Mouse (Mus musculus): ENCODE measurements around the gene Alox5ap. TPM values are rescaled to one million over a fixed set of nuclear protein-coding genes. Genes with fewer than 3 reads are reported as not detected.

The Alox5ap gene
- polyA plus RNA-seq, 1 experiment from 2014 or later = 11.0 TPM

DNA sequence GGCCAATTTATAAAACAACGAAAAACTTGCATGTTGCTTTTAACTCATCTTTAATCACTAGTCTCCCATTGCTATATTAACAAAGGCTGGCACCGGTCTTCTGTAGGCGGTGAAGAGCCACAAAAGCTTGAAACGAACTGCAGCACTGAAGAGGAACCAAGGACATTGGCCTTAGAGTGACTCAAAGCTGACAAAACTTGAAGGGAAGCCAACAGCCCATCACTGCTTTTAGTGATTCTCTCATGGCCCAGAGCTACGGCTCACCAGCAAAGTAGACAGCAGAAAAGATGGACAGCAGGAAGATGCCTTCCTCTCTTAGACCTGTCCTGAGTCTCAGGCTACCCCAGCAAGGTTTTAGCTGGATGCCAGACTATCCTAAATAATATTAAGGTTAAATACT lies 22.1 kb upstream of the Alox5ap start:
- no peak for ATAC-seq (ENCODE audit: insufficient number of reproducible peaks, insufficient read depth, low FRiP score, low TSS enrichment, low read depth)
- Histone ChIP-seq H3K4me1 (replicated peaks) (peaks cover 14% of the 10 kb centered on the region), H3K27me3 (no peaks in the 10 kb centered on the region), H3K9me3 (peaks cover 12% of the 10 kb centered on the region; the same call in 1 of the 2 replicates), H3K4me3 (replicated peaks) (no peak overlapping the region), H3K9ac (replicated peaks) (no peak overlapping the region), H3K27ac (no peak overlapping the region), H3K36me3 (no peaks in the 10 kb centered on the region), H3K4me2 (no peak overlapping the region)
- 93% methylated on average over 5 of the region's 5 CpGs for WGBS

DNA sequence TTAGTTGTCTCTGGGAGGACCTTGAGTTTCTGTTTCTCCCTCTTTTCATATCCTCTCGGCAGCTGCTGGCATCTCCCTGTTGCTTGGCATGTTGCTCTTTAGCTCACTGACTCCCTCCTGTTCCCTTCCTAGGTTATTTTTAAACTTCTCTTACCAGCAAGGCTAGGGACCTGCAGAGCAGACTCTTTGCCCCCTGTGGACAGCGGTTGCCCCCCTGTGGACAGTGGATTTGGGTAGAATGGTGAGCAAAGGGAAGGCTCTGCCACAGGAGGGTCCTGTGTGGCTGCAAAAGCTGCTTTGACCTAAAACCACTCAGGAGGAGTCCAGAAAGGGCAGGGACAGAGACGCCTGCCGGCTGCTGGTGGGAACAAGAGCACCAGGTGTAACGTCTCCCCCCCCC lies 21.5 kb upstream of the Alox5ap start:
- Histone ChIP-seq H3K36me3 (no peaks in the 10 kb centered on the region), H3K4me3 (replicated peaks) (no peak overlapping the region), H3K4me2 (no peak overlapping the region), H3K27ac (no peak overlapping the region), H3K9ac (replicated peaks) (no peak overlapping the region), H3K4me1 (replicated peaks) (peaks cover 16% of the 10 kb centered on the region), H3K9me3 (peaks cover 12% of the 10 kb centered on the region; the same call in 1 of the 2 replicates), H3K27me3 (no peaks in the 10 kb centered on the region)
- 47% methylated on average over 5 of the region's 5 CpGs for WGBS
- ATAC-seq (ENCODE audit: insufficient number of reproducible peaks, insufficient read depth, low FRiP score, low TSS enrichment, low read depth) = no peak

DNA sequence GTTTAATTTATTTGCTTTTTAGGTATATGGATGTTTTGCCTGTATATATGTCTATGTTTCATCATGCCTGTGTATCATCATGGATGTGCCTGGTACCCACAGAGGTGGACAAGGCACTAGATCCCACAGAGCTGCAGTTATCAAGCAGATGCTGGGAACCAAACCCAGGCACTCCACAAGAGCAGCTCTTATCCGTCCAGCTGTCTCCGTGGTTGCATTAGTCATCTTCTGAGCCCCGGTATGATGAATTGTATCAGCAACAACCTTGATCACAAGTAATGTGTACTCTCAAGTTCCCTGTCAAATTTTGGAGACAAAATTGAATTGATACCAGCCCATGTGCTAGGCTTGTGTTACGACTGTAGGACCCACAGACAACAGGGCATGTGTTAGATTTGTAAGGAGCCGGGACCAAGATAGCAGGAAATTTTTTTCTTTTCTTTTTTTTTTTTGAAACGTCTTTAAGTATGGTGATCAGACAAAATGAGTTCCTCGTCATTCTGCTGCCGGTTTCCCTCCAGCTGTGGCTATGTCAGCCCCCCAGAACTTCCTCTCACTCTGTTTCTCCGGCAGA lies 19.1 kb upstream of the Alox5ap start:
- Histone ChIP-seq H3K27ac (peak overlapping the region; percentile 62; the same call in 1 of the 2 replicates), H3K9ac (replicated peaks) (no peak overlapping the region), H3K9me3 (peaks cover 12% of the 10 kb centered on the region; the same call in 1 of the 2 replicates), H3K4me2 (peak overlapping the region; percentile 54), H3K4me3 (replicated peaks) (peak overlapping the region; percentile 21; the same call in 1 of the 2 replicates), H3K36me3 (no peaks in the 10 kb centered on the region), H3K27me3 (no peaks in the 10 kb centered on the region), H3K4me1 (replicated peaks) (peaks cover 16% of the 10 kb centered on the region)
- no peak for ATAC-seq (ENCODE audit: insufficient number of reproducible peaks, insufficient read depth, low FRiP score, low TSS enrichment, low read depth)
- WGBS = 49% methylated on average over 9 of the region's 9 CpGs

DNA sequence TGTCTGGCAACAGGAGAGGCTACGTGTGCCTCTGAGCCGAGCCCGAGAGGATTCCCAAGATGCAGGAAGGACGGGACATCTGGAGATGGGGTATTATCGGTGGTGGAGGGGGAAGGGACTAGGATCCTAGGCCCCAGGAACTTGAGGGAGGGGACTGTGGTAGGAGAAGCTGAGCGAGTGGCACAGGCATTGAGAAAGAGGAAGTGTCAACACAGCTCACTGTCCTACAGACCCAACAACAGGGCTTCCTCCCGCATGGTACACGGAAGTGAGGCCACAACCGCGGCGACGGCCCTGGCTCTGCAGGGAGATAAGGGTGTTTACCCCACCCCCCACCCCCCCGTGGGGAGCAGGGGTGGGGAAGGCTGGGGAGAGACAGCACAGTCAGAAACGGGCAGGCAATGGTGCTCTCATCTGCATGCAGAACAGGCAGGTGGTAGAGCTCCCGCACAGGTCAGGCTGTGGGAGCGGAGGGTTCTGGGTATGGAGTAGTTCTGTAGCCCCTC lies 18.5 kb upstream of the Alox5ap start:
- peak overlapping the region; percentile 21 for H3K4me3 ChIP-seq (replicated peaks)
- WGBS = 9% methylated on average over 16 of the region's 16 CpGs
- H3K4me2 ChIP-seq = peak overlapping the region; percentile 54
- peaks cover 8% of the 10 kb centered on the region; the same call in 1 of the 2 replicates for H3K9me3 ChIP-seq
- no peaks in the 10 kb centered on the region for H3K27me3 ChIP-seq
- peak overlapping the region; percentile 62; the same call in 1 of the 2 replicates for H3K27ac ChIP-seq
- H3K36me3 ChIP-seq = no peaks in the 10 kb centered on the region
- H3K9ac ChIP-seq (replicated peaks) = peak overlapping the region; percentile 42
- peaks cover 16% of the 10 kb centered on the region for H3K4me1 ChIP-seq (replicated peaks)
- peak; percentile 78 for ATAC-seq (ENCODE audit: insufficient number of reproducible peaks, insufficient read depth, low FRiP score, low TSS enrichment, low read depth)

DNA sequence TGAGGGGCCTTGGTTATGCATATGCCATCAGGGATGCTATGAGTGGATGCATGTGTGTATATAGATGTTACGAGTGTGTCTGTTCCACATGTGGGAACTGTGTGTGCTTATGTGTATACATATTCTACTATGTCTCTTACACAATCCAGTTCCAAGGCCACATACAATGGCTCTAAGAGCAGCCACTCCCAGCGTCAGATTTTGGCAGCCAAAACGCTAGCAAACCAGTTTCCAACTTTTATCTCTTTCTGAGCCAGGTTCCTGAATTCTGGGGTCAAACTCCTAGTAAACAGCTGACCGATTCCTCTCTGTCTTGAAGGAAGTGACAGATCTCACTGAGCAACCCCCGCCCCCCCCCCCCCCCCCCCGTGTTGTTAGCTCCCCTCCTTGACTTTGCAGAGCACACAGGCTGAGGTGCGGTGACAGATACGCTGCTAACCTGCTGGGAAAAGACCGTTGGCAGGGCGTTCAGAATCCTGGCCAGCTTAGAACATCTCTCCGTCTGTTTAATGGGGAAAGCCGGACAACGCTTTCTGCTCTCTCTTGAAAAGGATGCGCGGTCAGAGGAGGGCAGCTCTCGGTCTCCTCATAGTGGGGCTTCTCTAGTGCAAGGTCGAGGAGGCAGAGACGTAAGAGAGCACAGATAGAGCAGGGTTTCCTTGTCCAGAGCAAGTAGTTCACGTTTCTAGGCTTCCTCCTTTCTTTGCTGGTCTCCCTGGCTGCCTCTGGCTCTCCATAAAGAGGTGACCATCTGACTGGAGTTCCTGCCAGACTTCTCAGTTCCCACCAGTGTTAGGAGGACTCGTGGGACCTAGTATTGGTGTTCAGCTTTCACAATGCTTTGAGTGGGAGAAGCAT lies 17.3 kb upstream of the Alox5ap start:
- Histone ChIP-seq H3K4me3 (replicated peaks) (no peak overlapping the region), H3K27ac (no peak overlapping the region), H3K27me3 (no peaks in the 10 kb centered on the region), H3K4me1 (replicated peaks) (peaks cover 16% of the 10 kb centered on the region), H3K9ac (replicated peaks) (no peak overlapping the region), H3K36me3 (no peaks in the 10 kb centered on the region), H3K4me2 (no peak overlapping the region), H3K9me3 (peaks cover 4% of the 10 kb centered on the region; the same call in 1 of the 2 replicates)
- WGBS = 44% methylated on average over 20 of the region's 20 CpGs
- no peak for ATAC-seq (ENCODE audit: insufficient number of reproducible peaks, insufficient read depth, low FRiP score, low TSS enrichment, low read depth)

DNA sequence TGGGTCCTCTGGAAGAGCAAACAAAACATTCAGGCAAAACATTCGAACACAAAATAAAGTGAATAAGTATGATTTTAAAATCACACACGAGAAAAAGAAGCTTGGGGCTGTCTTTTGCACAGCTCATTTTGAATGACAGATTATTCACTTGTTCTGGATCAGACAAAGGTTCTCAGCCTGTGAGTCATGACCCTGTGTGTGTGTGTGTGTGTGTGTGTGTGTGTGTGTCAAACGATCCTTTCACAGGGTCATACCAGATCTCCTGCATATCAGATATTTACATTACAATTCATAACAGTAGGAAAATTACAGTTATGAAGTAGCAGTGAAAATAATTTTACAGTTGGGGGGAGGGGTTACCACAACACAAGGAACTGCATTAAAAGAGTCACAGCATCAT lies 12.3 kb upstream of the Alox5ap start:
- Histone ChIP-seq H3K27ac (no peak overlapping the region), H3K4me1 (replicated peaks) (0 out of 2 replicates have a peak, but pooled peaks cover 4% of the 10 kb centered on the region), H3K9me3 (peaks cover 3% of the 10 kb centered on the region; the same call in 1 of the 2 replicates), H3K4me3 (replicated peaks) (no peak overlapping the region), H3K27me3 (no peaks in the 10 kb centered on the region), H3K9ac (replicated peaks) (no peak overlapping the region), H3K36me3 (no peaks in the 10 kb centered on the region), H3K4me2 (no peak overlapping the region)
- 88% methylated on average over 3 of the region's 3 CpGs for WGBS
- no peak for ATAC-seq (ENCODE audit: insufficient number of reproducible peaks, insufficient read depth, low FRiP score, low TSS enrichment, low read depth)

DNA sequence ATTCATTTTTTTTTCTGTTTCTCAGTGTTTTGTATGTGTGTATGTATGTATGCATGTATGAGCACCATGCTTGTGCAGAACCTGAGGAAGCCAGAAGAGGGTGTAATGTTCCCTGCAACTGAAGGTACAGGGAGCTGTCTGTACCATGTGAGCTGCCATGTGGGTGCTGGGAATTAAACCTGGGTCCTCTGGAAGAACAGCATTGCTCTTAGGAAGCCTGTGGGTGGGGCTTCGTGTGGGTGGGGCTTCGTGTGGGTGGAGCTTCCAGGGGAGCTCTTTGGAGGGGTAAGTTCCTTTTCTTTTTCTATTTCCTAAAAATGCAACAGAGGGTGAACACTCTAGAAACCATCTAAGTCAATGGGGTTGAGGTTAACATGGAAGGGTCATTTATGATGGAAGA lies 11.1 kb upstream of the Alox5ap start:
- no peak for ATAC-seq (ENCODE audit: insufficient number of reproducible peaks, insufficient read depth, low FRiP score, low TSS enrichment, low read depth)

DNA sequence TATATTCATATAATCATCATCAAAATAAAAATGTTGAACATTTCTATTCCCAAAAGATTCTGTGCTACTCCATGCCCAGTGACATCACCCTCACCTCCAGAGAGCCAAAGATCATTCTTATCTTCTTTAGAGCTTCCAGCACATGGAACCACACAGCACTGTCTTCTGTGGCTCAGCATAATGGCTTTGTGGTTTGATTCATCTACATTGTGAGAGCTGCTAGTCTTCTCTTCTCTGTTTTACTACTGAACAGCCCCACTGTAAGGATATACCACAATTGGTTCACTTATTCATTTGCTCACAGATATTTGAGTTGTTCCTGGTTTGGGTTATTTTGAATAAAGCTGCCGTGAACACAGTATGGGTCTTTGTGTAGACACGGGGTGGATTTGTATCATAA lies 9.0 kb upstream of the Alox5ap start:
- Histone ChIP-seq H3K4me1 (replicated peaks) (peaks cover 19% of the 10 kb centered on the region), H3K4me3 (replicated peaks) (no peak overlapping the region), H3K9me3 (peaks cover 3% of the 10 kb centered on the region; the same call in 1 of the 2 replicates), H3K4me2 (no peak overlapping the region), H3K36me3 (no peaks in the 10 kb centered on the region), H3K9ac (replicated peaks) (no peak overlapping the region), H3K27ac (no peak overlapping the region), H3K27me3 (no peaks in the 10 kb centered on the region)
- 75% methylated on average over 2 of the region's 2 CpGs for WGBS
- no peak for ATAC-seq (ENCODE audit: insufficient number of reproducible peaks, insufficient read depth, low FRiP score, low TSS enrichment, low read depth)

More for the DNA sequence above, 11.1 kb upstream of the Alox5ap start:
- no peak overlapping the region for H3K4me2 ChIP-seq
- H3K27ac ChIP-seq = no peak overlapping the region
- peaks cover 3% of the 10 kb centered on the region; the same call in 1 of the 2 replicates for H3K9me3 ChIP-seq
- H3K4me1 ChIP-seq (replicated peaks) = peaks cover 9% of the 10 kb centered on the region
- no peak overlapping the region for H3K9ac ChIP-seq (replicated peaks)
- H3K4me3 ChIP-seq (replicated peaks) = no peak overlapping the region
- H3K27me3 ChIP-seq = no peaks in the 10 kb centered on the region
- no peaks in the 10 kb centered on the region for H3K36me3 ChIP-seq
- 69% methylated on average over 2 of the region's 2 CpGs for WGBS

DNA sequence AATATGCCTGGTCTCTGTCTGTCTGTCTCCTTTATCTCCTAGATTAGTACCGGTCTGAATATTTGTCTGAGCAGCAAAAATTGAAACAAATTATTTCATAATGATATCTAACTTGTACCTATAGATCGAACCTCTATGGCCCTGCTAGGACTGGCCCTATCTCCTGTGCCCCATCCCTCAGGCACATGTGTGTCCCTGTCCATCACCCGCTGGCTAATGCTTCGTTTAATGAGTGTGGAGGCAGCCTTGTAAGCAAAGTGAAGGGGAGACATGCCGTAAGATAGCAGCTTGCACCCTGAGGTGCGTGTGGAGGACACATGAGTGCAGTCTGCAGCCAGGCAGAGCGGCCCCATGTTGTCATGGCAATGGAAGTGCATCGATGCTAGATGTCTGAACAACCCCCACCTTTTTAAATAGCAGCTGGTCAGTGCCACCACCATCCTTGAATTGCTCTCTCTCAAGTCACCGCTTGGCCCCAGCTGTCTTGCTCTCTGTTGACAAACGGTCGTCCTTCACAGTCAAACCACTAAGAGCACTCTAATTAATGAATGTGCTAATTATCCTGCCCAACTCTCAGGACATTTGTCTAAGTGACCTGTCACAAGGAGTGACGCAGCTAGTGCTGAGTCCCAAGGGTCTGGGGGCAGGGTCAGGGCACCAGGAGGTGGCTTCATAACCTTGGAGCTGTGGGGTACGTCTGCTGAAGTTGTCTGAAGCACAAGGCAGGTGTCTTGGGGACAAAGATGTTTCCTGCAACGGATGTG lies 6.9 kb upstream of the Alox5ap start:
- H3K27ac ChIP-seq = no peak overlapping the region
- H3K4me2 ChIP-seq = no peak overlapping the region
- peaks cover 19% of the 10 kb centered on the region for H3K4me1 ChIP-seq (replicated peaks)
- ATAC-seq (ENCODE audit: insufficient number of reproducible peaks, insufficient read depth, low FRiP score, low TSS enrichment, low read depth) = no peak
- no peaks in the 10 kb centered on the region for H3K36me3 ChIP-seq
- 43% methylated on average over 14 of the region's 14 CpGs for WGBS
- H3K9me3 ChIP-seq = peaks cover 7% of the 10 kb centered on the region; the same call in 1 of the 2 replicates
- H3K9ac ChIP-seq (replicated peaks) = no peak overlapping the region
- H3K4me3 ChIP-seq (replicated peaks) = no peak overlapping the region
- H3K27me3 ChIP-seq = no peaks in the 10 kb centered on the region

DNA sequence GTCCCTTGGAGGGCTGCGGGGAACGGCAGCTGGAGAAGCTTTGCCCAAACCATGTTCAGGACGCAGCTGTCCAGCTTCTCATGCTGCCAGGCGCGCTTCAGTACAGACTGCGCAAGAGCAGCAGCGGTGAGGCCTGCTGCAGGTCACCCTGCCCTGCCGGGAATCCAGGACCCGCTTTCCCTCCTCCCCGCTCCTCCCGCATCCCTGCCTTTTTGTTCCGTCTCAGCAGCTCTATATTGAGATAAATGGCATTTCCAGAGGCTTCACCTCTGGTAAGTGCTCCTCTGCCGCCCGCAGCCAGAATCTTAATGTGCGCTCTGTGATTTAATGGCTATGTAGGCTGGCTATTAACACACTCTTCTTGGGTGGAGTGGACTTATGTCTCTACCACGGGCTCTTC lies 5.5 kb upstream of the Alox5ap start:
- Histone ChIP-seq H3K36me3 (no peaks in the 10 kb centered on the region), H3K9ac (replicated peaks) (no peak overlapping the region), H3K9me3 (0 out of 2 replicates have a peak, but pooled peaks cover 4% of the 10 kb centered on the region), H3K4me2 (peak overlapping the region; percentile 36), H3K27me3 (no peaks in the 10 kb centered on the region), H3K4me1 (replicated peaks) (peaks cover 19% of the 10 kb centered on the region), H3K4me3 (replicated peaks) (no peak overlapping the region), H3K27ac (peak overlapping the region; percentile 69)
- peak; percentile 57; the same call in 1 of the 2 replicates for ATAC-seq (ENCODE audit: insufficient number of reproducible peaks, insufficient read depth, low FRiP score, low TSS enrichment, low read depth)
- 28% methylated on average over 16 of the region's 16 CpGs for WGBS
